ENCODE assay signal across 11 mouse cellular contexts in genomic region chr1:105067902-105068301, GRCm38 (mm10).
DNase-seq lines count a peak whose midpoint lies in the region; ATAC-seq and TF ChIP-seq lines count a peak whose summit lies in the region.
"Had no signal": no experiment of that assay in that cellular context is flagged by ENCODE, and none has a peak within 500 bp of the region (broad histone marks: within the 10 kb centered on the region; RNA-seq: fewer than 3 reads in every experiment).

No protein-coding gene starts in this region.

- no peaks in the 10 kb centered on the region for H3K27me3 ChIP-seq in heart, adult 2 months (ENCODE audit: control insufficient read depth, insufficient read depth, low read length)
- H3K27me3 ChIP-seq: hindbrain, embryonic 13.5 days; megakaryocyte, embryonic 14.5 days had no signal

- H3K4me3 ChIP-seq in heart, adult 2 months = no peak overlapping the region
- H3K4me3 ChIP-seq: hindbrain, embryonic 13.5 days; megakaryocyte, embryonic 14.5 days had no signal

- no peaks in the 10 kb centered on the region for H3K79me2 ChIP-seq in heart, adult 2 months (replicated peaks; ENCODE audit: control insufficient read depth, insufficient read depth, low read length)

- intact Hi-C loops in left cerebral cortex, postnatal 36 days (cut with DNase I) = no loop called here
- intact Hi-C loops in heart, adult 2 months (cut with DNase I) = no loop called here

- no peaks in the 10 kb centered on the region for H3K4me1 ChIP-seq in heart, adult 2 months (ENCODE audit: control insufficient read depth, insufficient read depth, low read length)
- H3K4me1 ChIP-seq: hindbrain, embryonic 13.5 days; megakaryocyte, embryonic 14.5 days had no signal

- no peaks in the 10 kb centered on the region for H3K36me3 ChIP-seq in heart, adult 2 months (ENCODE audit: control insufficient read depth, insufficient read depth, low read length)
- H3K36me3 ChIP-seq: hindbrain, embryonic 13.5 days had no signal

- no peak overlapping the region for H3K27ac ChIP-seq in heart, adult 2 months
- H3K27ac ChIP-seq: hindbrain, embryonic 13.5 days; liver, embryonic 14.5 days had no signal

- H3K9ac ChIP-seq in heart, adult 2 months (ENCODE audit: low read depth, low read length) = no peak overlapping the region
- H3K9ac ChIP-seq: hindbrain, embryonic 13.5 days; liver, embryonic 14.5 days had no signal

- peak; percentile 76 for ATAC-seq in cerebellum, adult (ENCODE audit: insufficient number of reproducible peaks, low FRiP score, low TSS enrichment)
- no peak for ATAC-seq in megakaryocyte, adult 5-6 weeks (ENCODE audit: poor library complexity, severe bottlenecking)

- 69% methylated on average over 4 of the region's 4 CpGs for WGBS in heart, adult 2 months

- no peak for TF ChIP-seq EP300 in heart, adult 2 months (IDR thresholded peaks at IDR 0.05; ENCODE audit: insufficient read depth, low read depth, low read length)

- no peak for DNase-seq in cerebellum, postnatal 4 days (ENCODE audit: low spot score in 2 of 2)
- peak; percentile 11 for DNase-seq in layer of hippocampus, adult 11-12 months (ENCODE audit: low spot score)
- no peak for DNase-seq in layer of hippocampus, adult 9-10 months (ENCODE audit: low spot score)
- peak; percentile 68 to 73 for DNase-seq in cerebellum, postnatal 25 days
- DNase-seq in left cerebral cortex, postnatal 36 days (ENCODE audit: low spot score in 2 of 2) = peak; percentile 18 to 43
- no peak for DNase-seq in heart, adult 2 months

- no peak for TF ChIP-seq POLR2A in heart, adult 2 months (IDR thresholded peaks at IDR 0.05; ENCODE audit: insufficient read depth, low read depth, low read length)

- TF ChIP-seq CTCF in heart, adult 2 months (IDR thresholded peaks at IDR 0.05) = no peak

Comparison
In these comparisons a context has a peak if more than half of its experiments do, and no peak if none do; other contexts are left out.
1. DNase-seq: peak in layer of hippocampus, adult 11-12 months (single experiment), cerebellum, postnatal 25 days (2 of 2) and left cerebral cortex, postnatal 36 days (2 of 2); none in cerebellum, postnatal 4 days (0 of 2), layer of hippocampus, adult 9-10 months (single experiment) and heart, adult 2 months (0 of 2).